Mouse (Mus musculus): Measurements from ENCODE around the gene Pi4k2b. TPM values are rescaled to one million over a fixed set of nuclear protein-coding genes. Genes with fewer than 3 reads are reported as not detected.
"Not testable (repeated sequence)": the region's sequence is repeated elsewhere in the genome, so short reads cannot be mapped to it uniquely, and the experiment has no call there.

Pi4k2b gene
- polyA plus RNA-seq, 1 experiment: 8.8 TPM

- H3K4me2 ChIP-seq (ENCODE audit: low read depth): no peak overlapping the region
- H3K27me3 ChIP-seq (ENCODE audit: control insufficient read depth, insufficient read depth, insufficient read length): no peaks in the 10 kb centered on the region
- H3ac ChIP-seq (ENCODE audit: control insufficient read depth, insufficient read length): no peak overlapping the region
- H3K79me2 ChIP-seq (ENCODE audit: control insufficient read depth, insufficient read depth): no peaks in the 10 kb centered on the region
- no peak overlapping the region for H3K4me3 ChIP-seq
- no peak for TF ChIP-seq MAX (IDR thresholded peaks at IDR 0.05; ENCODE audit: low read depth)
- TF ChIP-seq SRF (IDR thresholded peaks at IDR 0.05; ENCODE audit: control insufficient read depth, insufficient read length, low read depth): no peak
- no peak for TF ChIP-seq POLR2A (IDR thresholded peaks at IDR 0.05; ENCODE audit: insufficient read length, low read depth)
- no peak for TF ChIP-seq POLR2AphosphoS2 (IDR thresholded peaks at IDR 0.05; ENCODE audit: insufficient read length, low read depth)
- no peak for TF ChIP-seq CEBPB (IDR thresholded peaks at IDR 0.05; ENCODE audit: insufficient read depth, poor library complexity, severe bottlenecking)
- TF ChIP-seq MYOG (IDR thresholded peaks at IDR 0.05; ENCODE audit: control insufficient read depth in 1 of 3, insufficient read depth in 1 of 3, insufficient read length in 2 of 3, low read depth in 2 of 3): no peak
- no peak for TF ChIP-seq USF1 (IDR thresholded peaks at IDR 0.05; ENCODE audit: low read depth)
- TF ChIP-seq TCF3 (IDR thresholded peaks at IDR 0.05; ENCODE audit: insufficient read length, low read depth): no peak
- no peak for TF ChIP-seq MYOD1 (IDR thresholded peaks at IDR 0.05; ENCODE audit: control insufficient read depth in 1 of 3, insufficient read length in 2 of 3, low read depth in 2 of 3)
- no peak for TF ChIP-seq E2F4 (IDR thresholded peaks at IDR 0.05; ENCODE audit: insufficient read depth)
- TF ChIP-seq TCF12 (IDR thresholded peaks at IDR 0.05; ENCODE audit: insufficient read depth, poor library complexity, severe bottlenecking): no peak
- no peak for TF ChIP-seq REST (IDR thresholded peaks at IDR 0.05; ENCODE audit: insufficient read depth, insufficient read length)
- H3K36me3 ChIP-seq (ENCODE audit: control insufficient read depth, insufficient read depth): peaks cover 3% of the 10 kb centered on the region
These were observed 32.9 kb downstream of the Pi4k2b start for GRCm38 (mm10) chr5:52774267-52774666.

- Histone ChIP-seq H3K27me3 (ENCODE audit: control insufficient read depth, insufficient read depth, insufficient read length) (no peaks in the 10 kb centered on the region), H3K4me2 (ENCODE audit: low read depth) (no peak within 1 kb of the TSS), H3K79me2 (ENCODE audit: control insufficient read depth, insufficient read depth) (no peaks in the 10 kb centered on the region), H3K36me3 (ENCODE audit: control insufficient read depth, insufficient read depth) (peaks cover 3% of the 10 kb centered on the region), H3ac (ENCODE audit: control insufficient read depth, insufficient read length) (no peak within 1 kb of the TSS), H3K4me3 (no peak within 1 kb of the TSS)
- no peak for TF ChIP-seq TCF12 (IDR thresholded peaks at IDR 0.05; ENCODE audit: insufficient read depth, poor library complexity, severe bottlenecking)
- TF ChIP-seq TCF3 (IDR thresholded peaks at IDR 0.05; ENCODE audit: insufficient read length, low read depth): no peak
- no peak for TF ChIP-seq POLR2A (IDR thresholded peaks at IDR 0.05; ENCODE audit: insufficient read length, low read depth)
- TF ChIP-seq POLR2AphosphoS2 (IDR thresholded peaks at IDR 0.05; ENCODE audit: insufficient read length, low read depth): no peak
- no peak for TF ChIP-seq USF1 (IDR thresholded peaks at IDR 0.05; ENCODE audit: low read depth)
- no peak for TF ChIP-seq MYOD1 (IDR thresholded peaks at IDR 0.05; ENCODE audit: control insufficient read depth in 1 of 3, insufficient read length in 2 of 3, low read depth in 2 of 3)
- TF ChIP-seq MAX (IDR thresholded peaks at IDR 0.05; ENCODE audit: low read depth): no peak
- TF ChIP-seq REST (IDR thresholded peaks at IDR 0.05; ENCODE audit: insufficient read depth, insufficient read length): no peak
- TF ChIP-seq MYOG (IDR thresholded peaks at IDR 0.05; ENCODE audit: control insufficient read depth in 1 of 3, insufficient read depth in 1 of 3, insufficient read length in 2 of 3, low read depth in 2 of 3): no peak
- TF ChIP-seq SRF (IDR thresholded peaks at IDR 0.05; ENCODE audit: control insufficient read depth, insufficient read length, low read depth): no peak
- TF ChIP-seq CEBPB (IDR thresholded peaks at IDR 0.05; ENCODE audit: insufficient read depth, poor library complexity, severe bottlenecking): no peak
- no peak for TF ChIP-seq E2F4 (IDR thresholded peaks at IDR 0.05; ENCODE audit: insufficient read depth)
These were observed 33.9 kb downstream of the Pi4k2b start, which contains the start of gene Zcchc4 for GRCm38 (mm10) chr5:52775237-52775636. Gene Zcchc4 (plus strand): TSS chr5:52775409.

GRCm38 (mm10) chr5:52776466-52777354 lies 35.3 kb downstream of the Pi4k2b start:
- H3K79me2 ChIP-seq (ENCODE audit: control insufficient read depth, insufficient read depth); H3K27me3 ChIP-seq (ENCODE audit: control insufficient read depth, insufficient read depth, insufficient read length); H3K36me3 ChIP-seq (ENCODE audit: control insufficient read depth, insufficient read depth); H3ac ChIP-seq (ENCODE audit: control insufficient read depth, insufficient read length); H3K4me2 ChIP-seq (ENCODE audit: low read depth); H3K4me3 ChIP-seq: not testable (repeated sequence)

DNA sequence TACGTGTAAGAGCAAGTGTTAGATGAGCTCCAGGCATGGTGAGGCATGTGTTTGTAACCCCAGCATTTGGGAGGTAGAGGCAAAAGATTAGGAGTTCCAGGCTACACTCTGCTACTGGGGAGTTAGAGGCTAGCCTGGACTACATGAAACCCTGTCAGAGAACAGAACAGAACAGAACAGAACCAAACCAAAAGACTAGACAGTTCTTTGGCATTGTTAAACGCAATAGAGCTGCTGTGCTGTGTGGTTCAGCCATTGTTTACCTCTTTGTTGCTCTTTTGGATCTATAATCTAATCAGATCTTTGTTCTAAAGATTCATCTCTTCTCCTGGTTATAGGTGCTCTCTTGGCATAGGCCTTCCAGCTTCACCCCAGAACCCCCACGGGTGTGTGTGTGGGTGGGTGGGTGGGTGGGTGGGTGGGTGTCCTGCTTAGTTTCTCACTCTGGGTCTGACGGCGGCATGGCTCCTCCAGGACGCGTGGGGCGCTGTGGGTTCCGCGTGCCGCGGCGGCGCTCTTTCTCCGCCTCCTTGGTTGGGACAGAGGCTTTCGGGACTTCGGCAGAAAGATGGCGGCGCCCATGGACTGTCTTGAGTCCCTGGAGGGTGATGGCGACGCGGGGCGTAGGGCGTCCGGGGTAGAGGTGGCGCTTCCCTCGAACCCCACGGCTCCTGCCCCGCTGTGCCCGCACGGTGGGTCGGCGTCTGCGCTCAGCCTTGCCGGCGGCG lies 41.3 kb downstream of the Pi4k2b start:
- peak overlapping the region; percentile 76 for H3ac ChIP-seq (ENCODE audit: control insufficient read depth, insufficient read length)
- no peaks in the 10 kb centered on the region for H3K36me3 ChIP-seq (ENCODE audit: control insufficient read depth, insufficient read depth)
- peaks cover 15% of the 10 kb centered on the region for H3K79me2 ChIP-seq (ENCODE audit: control insufficient read depth, insufficient read depth)
- no peaks in the 10 kb centered on the region for H3K27me3 ChIP-seq (ENCODE audit: control insufficient read depth, insufficient read depth, insufficient read length)
- H3K4me3 ChIP-seq: peak overlapping the region; percentile 38
- peak overlapping the region; percentile 62 for H3K4me2 ChIP-seq (ENCODE audit: low read depth)
- TF ChIP-seq SRF (IDR thresholded peaks at IDR 0.05; ENCODE audit: control insufficient read depth, insufficient read length, low read depth) (no peak), USF1 (IDR thresholded peaks at IDR 0.05; ENCODE audit: low read depth) (no peak), CEBPB (IDR thresholded peaks at IDR 0.05; ENCODE audit: insufficient read depth, poor library complexity, severe bottlenecking) (no peak), TCF12 (IDR thresholded peaks at IDR 0.05; ENCODE audit: insufficient read depth, poor library complexity, severe bottlenecking) (no peak), MYOD1 (IDR thresholded peaks at IDR 0.05; ENCODE audit: control insufficient read depth in 1 of 3, insufficient read length in 2 of 3, low read depth in 2 of 3) (no peak), MAX (IDR thresholded peaks at IDR 0.05; ENCODE audit: low read depth) (no peak), REST (IDR thresholded peaks at IDR 0.05; ENCODE audit: insufficient read depth, insufficient read length) (peak; percentile 2), POLR2AphosphoS2 (IDR thresholded peaks at IDR 0.05; ENCODE audit: insufficient read length, low read depth) (peak; percentile 54), POLR2A (IDR thresholded peaks at IDR 0.05; ENCODE audit: insufficient read length, low read depth) (peak; percentile 71), MYOG (IDR thresholded peaks at IDR 0.05; ENCODE audit: control insufficient read depth in 1 of 3, insufficient read depth in 1 of 3, insufficient read length in 2 of 3, low read depth in 2 of 3) (peak in 1 of 3 experiments; percentile 54), E2F4 (IDR thresholded peaks at IDR 0.05; ENCODE audit: insufficient read depth) (no peak), TCF3 (IDR thresholded peaks at IDR 0.05; ENCODE audit: insufficient read length, low read depth) (no peak)
